Mouse (Mus musculus) heart, adult 2 months (tissue): ENCODE data around the gene Gpr146.

ENCODE experiments used
- CTCF ChIP-seq: fragments of 200-600 bp; IDR thresholded peaks from 2 replicates; pipeline ENCODE4 v1.8.1; 2022; ENCODE audit warnings: antibody characterized with exemption, mild to moderate bottlenecking, moderate library complexity
- EP300 ChIP-seq: fragments of 200-500 bp; IDR thresholded peaks from 2 replicates; pipeline ENCODE4 v1.6.1; 2011; ENCODE audit warnings: low read depth, low read length, control low read depth; ENCODE audit not compliant: insufficient read depth
- POLR2A ChIP-seq: fragments of 200-500 bp; IDR thresholded peaks from 2 replicates; pipeline ENCODE4 v1.6.1; 2011; ENCODE audit warnings: mild to moderate bottlenecking, low read depth, low read length, control low read depth; ENCODE audit not compliant: insufficient read depth

GRCm38 (mm10) chr5:139405953-139406352 lies 28.5 kb downstream of the Gpr146 start:
- 0 out of 2 replicates have a peak, but pooled peaks have one; percentile 45 for TF ChIP-seq EP300
- TF ChIP-seq POLR2A: peak; percentile 72
- no peak for TF ChIP-seq CTCF
